Mouse (Mus musculus) neural tube, embryonic 15.5 days (tissue): ENCODE measurements around the gene Clec2l. TPM values are rescaled to one million over a fixed set of nuclear protein-coding genes. Genes with fewer than 3 reads are reported as not detected.

Source experiments
- ATAC-seq: fragments of 200-750 bp; cut with Nextera tagmentation; 2 replicates; pipeline ENCODE4 v1.8.0; 2017; ENCODE audit warnings: mild to moderate bottlenecking, moderate TSS enrichment, moderate library complexity; ENCODE audit not compliant: low FRiP score
- H3K27ac ChIP-seq: fragments of 300-500 bp; sonication (generic); replicated peaks from 2 replicates; pipeline ENCODE4 v1.5.1; 2015; ENCODE audit warnings: mild to moderate bottlenecking, inconsistent platforms
- H3K27me3 ChIP-seq: fragments of 300-500 bp; sonication (generic); replicated peaks from 2 replicates; pipeline ENCODE4 v1.6.1; 2015; ENCODE audit warnings: inconsistent platforms
- H3K36me3 ChIP-seq: fragments of 300-500 bp; sonication (generic); 2 replicates; pipeline ENCODE4 v1.6.1; 2015; ENCODE audit warnings: inconsistent platforms
- H3K4me1 ChIP-seq: fragments of 300-500 bp; sonication (generic); 2 replicates; pipeline ENCODE4 v1.6.1; 2015; ENCODE audit warnings: inconsistent platforms
- H3K4me2 ChIP-seq: fragments of 300-500 bp; sonication (generic); 2 replicates; pipeline ENCODE4 v1.6.1; 2015; ENCODE audit warnings: inconsistent platforms, mild to moderate bottlenecking, moderate library complexity
- H3K4me3 ChIP-seq: fragments of 300-500 bp; sonication (generic); replicated peaks from 2 replicates; pipeline ENCODE4 v1.5.1; 2015; ENCODE audit warnings: mild to moderate bottlenecking, inconsistent platforms
- H3K9ac ChIP-seq: fragments of 300-500 bp; sonication (generic); replicated peaks from 2 replicates; pipeline ENCODE4 v1.6.1; 2015; ENCODE audit warnings: mild to moderate bottlenecking, inconsistent platforms
- H3K9me3 ChIP-seq: fragments of 300-500 bp; sonication (generic); replicated peaks from 2 replicates; pipeline ENCODE4 v1.6.1; 2016; ENCODE audit warnings: inconsistent platforms
- WGBS: fragments of 180-500 bp; shearing (Covaris S2); methylation state at CpG from one replicate; pipeline ENCODE4 v1.1.7; 2015; ENCODE audit warnings: mixed read lengths; 5-methylcytosine and 5-hydroxymethylcytosine counted together
- polyA plus RNA-seq: library from polyadenylated mRNA; unstranded; fragments of >200 nt; fragmentation: Nextera tagmentation; extraction: Ambion mirVana; gene quantifications from 2 replicates; pipeline ENCODE4 v1.2.1, GENCODE M21; 2015

The Clec2l gene
- polyA plus RNA-seq, 1 experiment from 2014 or later = 40.3 TPM

GRCm38 (mm10) chr6:38725515-38725914 is 62.6 kb downstream of the Clec2l start:
- H3K27me3 ChIP-seq = no peaks in the 10 kb centered on the region
- no peak overlapping the region for H3K27ac ChIP-seq
- 94% methylated on average over 3 of the region's 3 CpGs for WGBS
- H3K4me3 ChIP-seq = no peak overlapping the region
- no peak overlapping the region for H3K9ac ChIP-seq
- no peak overlapping the region for H3K4me2 ChIP-seq
- no peak for ATAC-seq
- H3K36me3 ChIP-seq = peaks cover 26% of the 10 kb centered on the region
- no peaks in the 10 kb centered on the region for H3K9me3 ChIP-seq
- H3K4me1 ChIP-seq = peaks cover 4% of the 10 kb centered on the region; the same call in 1 of the 2 replicates

Other genes starting within 250 kb of the Clec2l start
- gene Ubn2, start 229.1 kb upstream of the Clec2l start, polyA plus RNA-seq = 17.1 and 21.8 TPM in 2 replicates
- gene Fmc1, start 129.6 kb upstream of the Clec2l start, polyA plus RNA-seq = 218 and 249 TPM in 2 replicates
- gene Luc7l2, start 111.7 kb upstream of the Clec2l start, polyA plus RNA-seq = 42.1 and 48.2 TPM in 2 replicates
- 0.14 and 0.24 TPM in 2 replicates for gene Klrg2, start 25.8 kb upstream of the Clec2l start, polyA plus RNA-seq
- 2.4 and 2.5 TPM in 2 replicates for gene Tbxas1, start 212.3 kb downstream of the Clec2l start, polyA plus RNA-seq
- gene Hipk2, start 213.1 kb downstream of the Clec2l start, polyA plus RNA-seq = 32.9 and 33.0 TPM in 2 replicates